Mouse (Mus musculus): ENCODE results near the gene Rps2.
"Not testable (repeated sequence)": the region's sequence is repeated elsewhere in the genome, so short reads cannot be mapped to it uniquely, and the experiment has no call there.

The Rps2 gene

DNA sequence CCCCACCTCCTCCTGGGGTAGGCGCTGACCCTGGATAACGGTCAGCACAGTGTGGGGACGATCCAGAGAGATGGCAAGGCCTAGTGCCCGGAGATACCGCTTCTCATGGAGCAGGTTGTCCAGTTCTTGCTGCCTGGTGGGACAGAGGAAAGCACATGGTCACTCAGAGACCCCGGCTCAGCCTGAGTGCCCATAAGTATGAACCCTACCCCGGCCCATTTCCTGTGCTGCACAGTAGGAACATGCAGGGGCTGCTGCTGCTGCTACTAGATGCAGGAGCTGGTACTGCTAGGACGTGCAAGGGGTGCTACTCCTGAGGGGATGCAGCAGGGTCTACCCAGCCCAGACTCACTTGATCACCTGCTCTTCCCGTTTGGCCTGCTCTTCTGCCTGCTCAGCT lies 16.7 kb upstream of the Rps2 start:
- no peak for DNase-seq (ENCODE audit: extremely low read depth, insufficient read length, low spot score)

DNA sequence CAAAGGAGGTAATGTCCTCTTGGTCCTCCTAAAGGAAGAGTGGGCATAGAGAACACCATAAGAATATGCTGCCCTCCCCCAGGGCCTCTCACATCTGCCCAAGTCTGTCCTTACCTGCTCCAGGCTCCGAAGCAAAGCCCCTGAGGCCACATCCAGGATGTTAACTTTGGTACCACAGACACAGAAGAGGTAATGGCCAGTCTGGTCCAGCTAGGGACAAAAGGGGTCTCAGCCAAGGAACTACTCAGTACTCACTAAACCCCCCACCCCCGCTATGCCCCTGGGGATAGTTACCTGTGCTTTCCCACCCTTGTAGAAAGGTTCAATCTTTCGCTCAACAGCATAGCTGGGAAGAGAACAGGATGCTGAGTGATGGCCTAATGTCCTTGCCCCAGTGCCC lies 12.1 kb upstream of the Rps2 start:
- DNase-seq (ENCODE audit: extremely low read depth, insufficient read length, low spot score) = no peak

DNA sequence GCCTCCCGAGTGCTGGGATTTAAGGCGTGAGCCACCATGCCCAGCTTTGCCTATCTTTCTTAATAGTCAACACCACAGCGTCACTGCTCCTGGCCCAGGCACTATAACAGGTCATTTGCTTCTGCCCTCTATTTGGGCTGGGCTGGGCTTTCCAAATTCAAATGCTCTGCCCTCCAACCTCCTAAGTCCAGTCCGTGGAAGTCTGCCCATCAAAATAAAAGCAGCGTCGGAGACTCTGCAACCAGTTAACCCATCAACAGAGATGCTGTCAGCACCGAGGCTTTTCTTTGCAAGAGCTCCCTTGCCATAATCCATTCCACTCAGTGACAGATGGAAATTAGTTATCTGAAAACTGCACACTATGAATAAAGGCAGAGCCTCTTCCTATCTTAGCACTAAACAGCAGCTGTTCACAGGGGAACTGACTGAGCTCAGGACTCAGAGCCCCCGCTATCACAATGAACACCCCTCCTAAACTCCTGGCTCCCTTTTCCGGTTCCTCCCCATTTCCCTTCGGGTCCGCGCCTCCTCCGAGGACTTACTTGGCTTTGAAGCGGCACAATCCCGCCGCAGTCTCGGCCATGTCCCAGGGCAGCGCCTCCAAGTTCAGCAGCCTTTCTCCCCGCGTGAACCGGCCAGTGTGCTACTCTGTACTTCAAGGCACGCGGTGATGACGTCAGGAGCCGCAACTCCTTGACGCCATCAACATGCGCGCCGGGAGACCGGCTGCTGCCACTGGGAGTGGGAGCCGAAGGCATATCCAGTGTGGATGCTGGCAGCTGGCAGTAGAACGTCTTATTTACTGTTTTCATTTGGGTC lies 10.7 kb upstream of the Rps2 start, which contains the start of gene Tbl3:
Gene Tbl3 (minus strand): TSS at position 679 of the 819 bp plus-strand sequence.
- peak; percentile 86 for DNase-seq (ENCODE audit: extremely low read depth, insufficient read length, low spot score)

DNA sequence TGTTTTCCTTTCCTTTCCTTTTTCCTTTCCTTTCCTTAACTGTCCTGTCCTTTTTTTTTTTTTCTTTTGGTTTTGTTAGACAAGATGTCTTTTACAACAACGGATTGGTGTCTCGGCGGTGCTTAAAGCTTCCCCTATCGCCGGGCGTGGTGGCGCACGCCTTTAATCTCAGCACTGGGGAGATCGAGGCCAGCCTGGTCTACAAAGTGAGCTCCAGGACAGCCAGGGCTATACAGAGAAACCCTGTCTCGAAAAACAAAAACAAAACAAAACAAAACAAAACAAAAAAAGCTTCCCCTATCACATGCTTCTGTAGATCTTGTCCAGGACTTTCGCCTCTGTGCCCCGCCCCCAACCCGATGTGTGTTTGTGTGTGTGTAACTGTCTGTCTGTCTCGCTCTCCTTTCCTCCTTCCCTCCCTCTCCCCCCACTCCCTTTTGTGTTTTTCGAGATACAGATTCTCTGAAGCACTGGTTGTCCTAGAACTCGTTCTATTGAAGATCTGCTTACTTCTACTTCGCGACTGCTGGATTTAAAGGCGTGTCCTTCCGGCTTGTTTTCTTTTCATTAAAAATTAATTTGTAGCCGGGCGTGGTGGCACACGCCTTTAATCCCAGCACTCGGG lies 10.0 kb upstream of the Rps2 start:
- no peak for DNase-seq (ENCODE audit: extremely low read depth, insufficient read length, low spot score)

DNA sequence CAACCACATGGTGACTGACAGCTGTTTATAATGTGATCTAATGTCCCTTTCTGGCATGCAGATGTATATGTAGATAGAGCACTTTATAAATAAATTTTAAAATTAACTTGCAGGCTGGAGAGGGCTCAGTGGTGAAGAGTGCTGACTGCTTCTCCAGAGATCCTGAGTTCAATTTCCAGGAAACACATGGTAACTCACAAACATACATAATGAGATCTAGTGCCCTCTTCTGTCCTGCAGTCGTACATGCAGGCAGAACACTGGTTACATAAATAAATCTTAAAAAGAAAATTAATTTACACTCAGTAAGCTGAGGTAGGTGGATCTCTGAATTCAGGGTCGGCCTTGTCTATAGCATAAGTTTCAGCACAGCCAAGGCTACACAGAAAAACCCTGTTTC lies 9.3 kb upstream of the Rps2 start:
- DNase-seq (ENCODE audit: extremely low read depth, insufficient read length, low spot score) = peak; percentile 45

DNA sequence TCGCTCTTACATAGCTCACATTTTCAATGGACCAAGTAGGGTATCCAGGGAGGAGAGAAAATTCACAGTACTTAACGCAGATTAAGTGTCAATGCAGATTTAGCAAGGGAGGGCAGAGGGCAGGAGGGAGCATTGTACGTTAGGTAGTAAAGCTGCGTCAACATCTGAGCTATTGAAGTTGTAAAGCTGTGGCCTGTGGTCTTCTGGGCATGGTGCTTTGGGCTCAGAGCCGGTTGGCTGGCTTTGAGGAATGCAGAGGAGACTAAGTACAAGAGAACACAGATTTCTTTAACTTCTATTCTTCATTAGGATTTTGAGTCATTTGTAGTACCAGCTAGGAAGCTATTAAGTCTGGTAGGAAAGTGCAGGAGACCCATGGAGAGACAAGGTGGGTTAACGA lies 2.4 kb upstream of the Rps2 start:
- no peak for DNase-seq (ENCODE audit: extremely low read depth, insufficient read length, low spot score)

DNA sequence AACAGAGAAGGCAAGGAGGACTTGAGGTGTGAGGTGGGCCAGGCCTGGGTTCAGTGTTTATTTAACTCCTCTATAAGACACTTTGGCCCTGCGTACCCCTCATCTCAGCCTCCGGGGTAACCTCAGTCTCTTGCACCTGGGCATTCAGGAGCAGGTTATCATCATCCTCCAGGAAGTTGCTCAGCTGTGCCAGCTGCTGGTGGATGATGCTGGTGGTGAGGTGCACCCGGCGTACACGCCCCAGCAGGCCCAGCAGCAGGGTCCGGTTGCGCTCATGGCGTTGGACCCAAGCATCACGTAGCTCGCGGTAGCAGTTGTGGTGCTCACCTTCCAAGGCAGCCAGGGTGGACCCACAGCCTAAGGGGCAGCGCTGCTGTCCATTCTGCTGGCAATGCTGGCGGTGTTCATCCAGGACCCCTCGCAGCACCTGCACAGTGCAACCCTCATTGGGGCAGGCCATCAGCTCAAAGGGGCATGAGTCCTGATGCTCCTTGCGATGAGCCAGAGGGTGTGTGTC lies 1.7 kb upstream of the Rps2 start:
- DNase-seq (ENCODE audit: extremely low read depth, insufficient read length, low spot score) = no peak

DNA sequence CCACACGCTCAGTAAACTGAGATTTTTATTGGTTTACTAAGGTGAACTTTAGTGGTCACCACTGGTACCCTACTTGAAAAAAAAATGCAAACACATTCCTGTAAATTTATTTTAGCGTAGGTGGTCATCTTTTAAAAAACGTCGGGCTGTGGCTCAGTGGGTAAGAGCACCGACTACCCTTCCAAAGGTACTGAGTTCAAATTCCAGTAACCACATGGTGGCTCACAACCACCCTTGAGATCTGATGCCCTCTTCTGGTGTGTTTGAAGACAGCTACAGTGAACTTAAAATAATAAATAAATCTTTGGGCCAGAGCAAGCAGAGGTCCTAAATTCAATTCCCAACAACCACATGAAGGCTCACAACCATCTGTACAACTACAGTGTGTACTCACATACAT lies 1.0 kb downstream of the Rps2 start:
- DNase-seq (ENCODE audit: extremely low read depth, insufficient read length, low spot score) = not testable (repeated sequence)

DNA sequence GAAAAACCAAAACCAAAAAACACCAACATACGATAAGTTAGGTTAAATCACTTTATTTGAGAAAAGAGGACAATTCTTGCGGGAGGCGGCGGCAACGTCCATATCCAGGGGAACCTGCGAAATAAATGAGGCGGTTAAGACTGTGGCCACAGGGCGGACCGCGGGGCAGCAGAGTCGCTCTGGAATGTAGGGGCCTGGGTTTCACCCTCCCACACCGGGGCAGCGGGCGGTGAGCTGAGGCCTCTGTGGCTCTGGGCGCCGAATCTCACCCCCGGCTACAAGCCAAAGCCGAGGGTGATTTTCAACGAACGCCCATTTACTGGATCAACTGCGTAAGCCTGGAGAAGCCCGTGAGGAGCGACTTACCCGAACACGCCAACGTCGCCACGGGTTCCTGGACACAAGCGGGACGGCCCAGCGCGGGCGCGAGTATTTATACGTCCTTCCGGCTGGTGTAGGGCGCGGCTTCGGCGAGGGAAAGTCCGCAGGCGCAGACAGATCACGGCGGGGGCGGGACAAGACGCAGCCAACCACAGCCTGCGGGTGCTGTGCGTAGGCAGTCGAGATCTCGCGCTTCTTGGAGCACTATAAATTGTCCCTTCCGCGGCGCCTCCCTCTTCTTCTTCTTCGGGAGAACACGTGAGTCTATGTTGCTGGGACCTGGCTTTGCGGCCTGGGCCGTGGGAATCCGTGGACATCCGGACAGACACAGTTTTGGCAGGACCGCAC lies 1.7 kb downstream of the Rps2 start:
- DNase-seq (ENCODE audit: extremely low read depth, insufficient read length, low spot score) = peak; percentile 99

DNA sequence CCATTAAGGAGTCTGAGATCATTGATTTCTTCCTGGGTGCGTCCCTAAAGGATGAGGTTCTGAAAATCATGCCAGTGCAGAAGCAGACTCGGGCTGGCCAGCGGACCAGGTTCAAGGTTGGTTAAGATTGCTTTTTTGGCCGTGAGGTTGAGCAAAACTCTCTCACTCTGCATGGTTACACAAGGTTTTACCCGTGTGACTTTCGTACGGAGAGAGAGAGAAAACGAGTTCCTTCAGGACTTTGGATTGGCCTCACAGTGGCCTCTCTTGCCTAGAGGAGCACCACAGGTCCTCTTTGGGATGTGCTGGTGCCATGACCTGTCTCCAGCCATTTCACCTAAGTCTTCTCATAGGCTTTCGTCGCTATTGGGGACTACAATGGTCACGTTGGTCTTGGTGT lies 2.7 kb downstream of the Rps2 start:
- DNase-seq (ENCODE audit: extremely low read depth, insufficient read length, low spot score) = not testable (repeated sequence)

DNA sequence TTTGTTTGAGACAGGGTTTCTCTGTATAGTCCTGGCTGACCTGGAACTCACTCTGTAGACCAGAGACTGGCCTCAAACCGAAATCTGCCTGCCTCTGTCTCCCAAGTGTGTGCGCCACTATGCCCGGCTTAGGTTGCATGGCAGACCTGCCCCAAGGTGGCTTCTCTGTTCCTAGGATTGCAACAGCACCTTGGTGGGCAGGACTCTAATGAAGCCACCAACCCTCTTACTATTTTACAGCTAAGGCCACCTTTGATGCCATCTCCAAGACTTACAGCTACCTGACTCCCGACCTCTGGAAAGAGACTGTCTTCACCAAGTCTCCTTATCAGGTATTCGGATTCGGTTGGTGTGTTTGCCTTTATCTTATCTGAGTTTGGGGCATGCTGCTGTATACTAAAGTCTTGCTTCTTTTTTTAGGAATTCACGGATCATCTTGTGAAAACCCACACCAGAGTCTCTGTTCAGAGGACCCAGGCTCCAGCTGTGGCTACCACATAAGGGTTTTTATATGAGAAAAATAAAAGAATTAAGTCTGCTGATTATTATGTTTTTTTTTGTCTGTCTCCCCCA lies 3.6 kb downstream of the Rps2 start:
- not testable (repeated sequence) for DNase-seq (ENCODE audit: extremely low read depth, insufficient read length, low spot score)

DNA sequence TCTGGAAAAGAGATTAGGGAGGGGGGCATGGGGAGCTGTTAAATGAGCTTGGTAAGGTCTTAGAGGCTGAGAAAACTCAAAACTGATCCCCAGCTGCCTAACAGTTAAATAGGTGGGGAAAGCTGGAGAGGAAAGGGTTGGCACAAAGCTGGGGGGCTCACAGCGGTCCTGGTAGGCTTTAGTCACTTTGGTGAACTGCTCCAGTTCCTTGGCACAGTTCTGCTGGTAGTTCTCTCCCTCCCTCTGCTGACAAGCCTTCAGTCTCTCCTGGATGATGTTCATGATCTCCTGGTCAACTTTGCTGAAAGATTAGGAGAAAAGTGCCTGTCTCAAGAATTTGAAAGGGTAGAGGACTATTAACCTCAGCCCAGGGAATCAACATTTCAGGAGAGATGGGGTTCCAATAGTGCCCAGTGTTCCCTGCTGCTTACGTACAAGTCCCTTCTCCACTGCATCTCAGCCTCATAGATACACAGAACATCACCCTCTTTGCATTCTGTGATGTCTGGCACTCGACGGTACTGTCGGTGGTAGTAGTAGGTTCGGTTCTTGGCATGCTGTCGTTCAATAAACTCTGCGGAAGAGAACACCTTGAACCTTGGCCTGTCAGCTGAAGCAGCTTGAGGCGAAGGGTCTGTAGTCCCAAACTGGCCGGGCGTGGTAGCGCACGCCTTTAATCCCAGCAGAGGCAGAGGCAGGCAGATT lies 4.5 kb downstream of the Rps2 start:
- peak; percentile 62 for DNase-seq (ENCODE audit: extremely low read depth, insufficient read length, low spot score)

DNA sequence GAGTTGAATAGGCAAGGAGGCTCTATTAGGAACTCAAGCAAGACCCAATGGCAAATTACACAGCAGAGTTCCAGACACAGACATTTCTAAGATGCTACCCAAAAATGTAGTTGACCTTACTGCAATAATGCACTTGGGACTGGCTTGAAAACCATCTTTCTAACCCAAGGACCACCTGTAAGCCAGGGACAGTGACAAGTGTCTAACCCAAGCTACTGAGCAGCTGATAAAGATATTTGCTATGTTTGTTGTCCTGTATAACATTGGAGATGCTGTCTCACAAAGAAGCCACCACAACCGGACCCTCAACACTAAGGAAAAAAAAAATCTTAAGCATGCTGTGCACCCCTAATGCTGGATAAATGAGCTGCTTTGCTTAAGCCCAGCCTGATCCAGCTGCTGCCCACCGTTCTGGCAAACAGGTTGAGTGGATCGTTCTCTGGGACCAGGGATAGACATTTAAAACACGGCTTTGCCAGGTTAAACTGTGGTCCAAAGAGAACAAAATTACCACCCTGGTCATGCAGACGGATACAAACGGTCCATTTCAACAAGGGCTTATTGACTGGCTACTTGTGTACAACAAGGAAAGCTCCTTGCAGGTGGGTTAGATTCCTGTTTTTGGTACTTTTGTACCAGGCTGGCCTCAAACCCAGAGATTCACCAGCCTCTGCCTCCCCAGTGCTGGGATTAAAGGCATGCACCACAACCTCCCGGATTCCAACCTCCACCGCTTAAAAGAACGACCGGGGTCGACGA lies 5.4 kb downstream of the Rps2 start:
- DNase-seq (ENCODE audit: extremely low read depth, insufficient read length, low spot score) = no peak

DNA sequence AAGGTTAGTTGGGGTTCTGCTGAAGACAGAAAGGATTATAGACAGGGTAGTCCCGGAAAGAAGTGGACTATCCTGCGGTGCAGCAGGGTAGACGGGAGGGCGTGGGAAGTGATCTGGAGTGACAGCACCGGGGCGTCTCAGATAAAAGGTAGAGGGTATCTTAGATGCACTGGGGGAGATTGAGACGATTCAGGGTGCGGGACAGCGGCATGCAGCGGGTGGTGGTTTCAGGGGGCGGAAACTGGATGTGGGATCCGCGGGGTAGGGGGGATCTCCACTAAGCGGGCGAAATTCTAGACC lies 5.9 kb downstream of the Rps2 start:
- no peak for DNase-seq (ENCODE audit: extremely low read depth, insufficient read length, low spot score)

DNA sequence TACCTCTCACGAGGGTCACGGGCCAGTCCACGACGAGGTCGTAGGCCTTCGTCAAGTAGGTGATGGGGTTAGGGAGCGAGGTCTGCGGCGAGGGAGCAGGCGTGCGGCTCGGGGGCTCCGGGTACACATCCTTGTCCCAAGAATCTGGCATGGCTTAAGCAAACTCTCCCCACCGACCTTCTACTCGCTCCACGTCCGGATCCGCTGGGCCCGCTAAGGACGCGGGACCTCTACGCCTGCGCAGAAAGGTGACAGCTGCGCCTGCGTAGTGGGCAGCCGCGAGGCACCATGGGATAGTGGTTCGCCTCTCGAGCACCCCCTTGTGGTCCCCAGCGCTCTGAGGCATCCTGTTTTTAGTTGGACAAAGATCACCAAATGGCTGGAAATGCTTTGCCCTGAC lies 6.3 kb downstream of the Rps2 start, which contains the start of gene Ndufb10:
Gene Ndufb10 (minus strand): TSS at position 295 of the 400 bp plus-strand sequence.
- peak; percentile 92 for DNase-seq (ENCODE audit: extremely low read depth, insufficient read length, low spot score)

DNA sequence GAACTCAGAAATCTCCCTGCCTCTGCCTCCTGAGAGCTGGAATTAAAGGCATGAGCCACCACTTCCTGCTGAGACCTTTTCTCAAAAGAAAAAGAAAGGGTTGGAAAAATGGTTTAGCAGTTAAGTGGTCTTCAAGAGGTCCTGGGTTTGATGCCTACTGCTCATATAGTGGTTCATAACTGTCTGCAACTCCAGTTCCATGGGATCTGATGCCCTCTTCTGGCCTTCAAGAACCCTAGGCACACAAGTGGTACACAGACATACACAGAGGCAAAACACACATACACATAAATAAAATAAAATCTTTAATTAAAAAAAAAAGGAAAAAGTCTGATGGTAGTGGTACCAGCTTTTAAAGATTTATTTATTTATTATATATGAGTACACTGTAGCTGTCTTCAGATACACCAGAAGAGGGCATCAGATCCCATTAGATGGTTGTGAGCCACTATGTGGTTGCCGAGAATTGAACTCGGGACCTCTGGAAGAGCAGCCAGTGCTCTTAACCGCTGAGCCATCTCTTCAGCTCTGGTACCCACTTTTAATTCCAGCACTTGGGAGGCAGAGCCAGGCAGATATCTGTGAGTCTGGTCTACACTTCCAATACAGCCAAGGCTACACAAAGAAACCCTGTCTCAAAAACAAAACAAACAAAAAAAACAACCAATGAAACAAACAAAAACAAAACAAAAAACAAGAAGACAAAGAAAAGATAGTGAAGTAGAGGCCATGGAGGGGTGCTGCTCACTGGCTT lies 7.9 kb downstream of the Rps2 start:
- DNase-seq (ENCODE audit: extremely low read depth, insufficient read length, low spot score) = no peak

DNA sequence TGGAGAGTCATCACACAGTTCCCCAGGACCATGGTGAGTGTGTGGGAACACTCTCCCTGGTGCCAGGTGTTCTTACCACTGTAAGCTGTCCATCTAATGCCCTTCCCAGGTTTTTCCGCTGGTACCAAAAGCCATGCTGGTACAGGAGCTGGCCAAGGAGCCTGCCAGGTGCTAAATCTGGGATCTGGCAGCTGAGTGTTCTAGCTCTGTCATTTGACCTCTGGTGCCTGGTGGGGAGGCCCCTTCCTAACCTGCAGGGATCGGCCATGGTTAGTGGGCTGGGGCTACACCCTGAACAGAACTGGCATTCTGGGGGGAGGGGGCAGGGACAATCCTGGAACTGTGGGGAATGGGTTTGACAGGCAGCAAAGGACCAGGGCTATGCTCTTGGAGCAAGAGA lies 9.7 kb downstream of the Rps2 start, which contains the start of gene Rpl3l:
Gene Rpl3l (plus strand): TSS at position 203 of the 400 bp plus-strand sequence.
- DNase-seq (ENCODE audit: extremely low read depth, insufficient read length, low spot score) = no peak

DNA sequence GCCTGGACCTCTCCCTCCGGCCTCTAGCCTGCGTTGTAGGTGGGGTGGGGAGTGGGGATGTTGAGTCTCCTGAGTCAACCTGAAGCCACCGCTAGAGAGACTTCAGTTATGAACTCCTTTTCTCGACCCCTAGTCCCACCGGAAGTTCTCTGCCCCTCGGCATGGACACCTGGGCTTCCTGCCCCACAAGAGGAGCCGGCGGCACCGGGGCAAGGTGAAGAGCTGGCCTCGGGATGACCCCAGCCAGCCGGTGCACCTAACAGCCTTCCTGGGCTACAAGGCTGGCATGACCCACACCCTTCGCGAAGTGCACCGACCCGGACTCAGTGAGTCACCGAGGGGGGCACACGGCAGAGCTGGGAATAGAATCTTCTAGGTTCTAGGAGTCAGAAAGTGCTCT lies 10.3 kb downstream of the Rps2 start:
- DNase-seq (ENCODE audit: extremely low read depth, insufficient read length, low spot score) = no peak

DNA sequence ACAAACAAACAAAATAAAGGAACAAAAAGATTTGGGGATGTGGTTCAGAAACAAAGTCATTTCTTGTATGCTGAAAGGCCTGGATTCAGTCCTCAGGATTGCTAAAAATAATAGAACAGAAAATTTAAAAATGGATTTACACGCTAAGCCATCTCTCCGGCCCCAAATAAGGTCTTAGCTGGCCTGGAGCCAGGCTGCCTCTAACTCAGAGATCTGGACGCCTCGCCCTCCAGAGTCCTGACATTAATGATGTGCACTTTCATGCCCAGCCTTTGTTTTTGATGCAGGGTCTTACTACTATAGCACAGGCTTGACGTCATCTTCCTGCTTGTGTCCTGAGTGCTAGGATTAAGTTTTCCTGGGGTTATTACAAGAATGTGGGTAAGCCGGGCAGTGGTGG lies 11.2 kb downstream of the Rps2 start:
- DNase-seq (ENCODE audit: extremely low read depth, insufficient read length, low spot score) = no peak

Data from 3134 (cell line).